In genomic region chr13:107246956-107247751, GRCm38 (mm10) we compare ENCODE assay signal across 10 mouse cellular contexts.
DNase-seq lines count a peak whose midpoint lies in the region; ATAC-seq and TF ChIP-seq lines count a peak whose summit lies in the region.
"Had no signal": no experiment of that assay in that cellular context is flagged by ENCODE, and none has a peak within 500 bp of the region (broad histone marks: within the 10 kb centered on the region; RNA-seq: fewer than 3 reads in every experiment).

No protein-coding gene starts in this region.

- no peak overlapping the region for H3K27ac ChIP-seq in intestine, embryonic 14.5 days (ENCODE audit: low read depth)
- no peak overlapping the region for H3K27ac ChIP-seq in intestine, embryonic 16.5 days (ENCODE audit: low read length)
- H3K27ac ChIP-seq in forebrain, postnatal 0 days (ENCODE audit: low read depth, low read length) = peak overlapping the region; percentile 17; the same call in 1 of the 2 replicates
- no peak overlapping the region for H3K27ac ChIP-seq in midbrain, embryonic 14.5 days (replicated peaks; ENCODE audit: low read depth, low read length)

- no peaks in the 10 kb centered on the region for H3K9me3 ChIP-seq in intestine, embryonic 14.5 days (ENCODE audit: control insufficient read depth, low read length)
- no peaks in the 10 kb centered on the region for H3K9me3 ChIP-seq in intestine, embryonic 16.5 days (ENCODE audit: control insufficient read depth, low read length)
- H3K9me3 ChIP-seq in forebrain, postnatal 0 days (ENCODE audit: low read length) = no peaks in the 10 kb centered on the region
- H3K9me3 ChIP-seq in midbrain, embryonic 14.5 days (ENCODE audit: control insufficient read depth, low read length) = no peaks in the 10 kb centered on the region

- WGBS in intestine, embryonic 14.5 days = 38% methylated on average over 17 of the region's 17 CpGs
- 35% methylated on average over 17 of the region's 17 CpGs for WGBS in intestine, embryonic 16.5 days
- WGBS in forebrain, postnatal 0 days = 7% methylated on average over 17 of the region's 17 CpGs
- 21% methylated on average over 17 of the region's 17 CpGs for WGBS in midbrain, embryonic 14.5 days

- no peak for ATAC-seq in intestine, embryonic 14.5 days (replicated peaks; ENCODE audit: low FRiP score, low TSS enrichment, low read depth)
- ATAC-seq in intestine, embryonic 16.5 days = no peak
- peak; percentile 88 for ATAC-seq in forebrain, postnatal 0 days
- ATAC-seq in midbrain, embryonic 14.5 days (ENCODE audit: low FRiP score, low TSS enrichment) = no peak

- no peak for TF ChIP-seq CTCF in forebrain, postnatal 0 days (IDR thresholded peaks at IDR 0.05; ENCODE audit: low read depth)

- no peaks in the 10 kb centered on the region for H3K4me1 ChIP-seq in intestine, embryonic 14.5 days (replicated peaks; ENCODE audit: control insufficient read depth, insufficient read depth, low read length)
- H3K4me1 ChIP-seq in intestine, embryonic 16.5 days (ENCODE audit: control insufficient read depth, insufficient read depth, low read length) = 0 out of 2 replicates have a peak, but pooled peaks cover 3% of the 10 kb centered on the region
- peaks cover 15% of the 10 kb centered on the region; the same call in 1 of the 2 replicates for H3K4me1 ChIP-seq in forebrain, postnatal 0 days (ENCODE audit: insufficient read depth)
- peaks cover 7% of the 10 kb centered on the region; the same call in 1 of the 2 replicates for H3K4me1 ChIP-seq in midbrain, embryonic 14.5 days (ENCODE audit: control insufficient read depth, insufficient read depth, low read length)

- no peaks in the 10 kb centered on the region; the same call in 1 of the 2 replicates for H3K27me3 ChIP-seq in intestine, embryonic 14.5 days (replicated peaks; ENCODE audit: control insufficient read depth, insufficient read depth, low read length)
- H3K27me3 ChIP-seq in intestine, embryonic 16.5 days (replicated peaks; ENCODE audit: control insufficient read depth, insufficient read depth, low read length) = no peaks in the 10 kb centered on the region; the same call in 1 of the 2 replicates
- H3K27me3 ChIP-seq in forebrain, postnatal 0 days (ENCODE audit: insufficient read depth, low read length) = no peaks in the 10 kb centered on the region
- no peaks in the 10 kb centered on the region for H3K27me3 ChIP-seq in midbrain, embryonic 14.5 days (ENCODE audit: control insufficient read depth, insufficient read depth, low read length)

- H3K36me3 ChIP-seq in intestine, embryonic 14.5 days (ENCODE audit: control insufficient read depth, insufficient read depth, low read length) = no peaks in the 10 kb centered on the region
- H3K36me3 ChIP-seq in intestine, embryonic 16.5 days (ENCODE audit: control insufficient read depth, insufficient read depth, low read length) = no peaks in the 10 kb centered on the region
- H3K36me3 ChIP-seq in forebrain, postnatal 0 days (ENCODE audit: insufficient read depth) = no peaks in the 10 kb centered on the region
- no peaks in the 10 kb centered on the region for H3K36me3 ChIP-seq in midbrain, embryonic 14.5 days (ENCODE audit: control insufficient read depth, insufficient read depth, low read length)

- 0 out of 2 replicates have a peak overlapping the region, but pooled peaks have one; percentile 12 for H3K4me2 ChIP-seq in intestine, embryonic 14.5 days (ENCODE audit: low read length)
- no peak overlapping the region for H3K4me2 ChIP-seq in intestine, embryonic 16.5 days (ENCODE audit: low read depth, low read length)
- peak overlapping the region; percentile 45 for H3K4me2 ChIP-seq in forebrain, postnatal 0 days (ENCODE audit: low read depth)
- H3K4me2 ChIP-seq in midbrain, embryonic 14.5 days (ENCODE audit: low read length) = peak overlapping the region; percentile 51

- DNase-seq in intestine, embryonic 14.5 days (ENCODE audit: low spot score) = no peak
- DNase-seq in embryo, embryonic 11 days = peak; percentile 52
- peak; percentile 61 for DNase-seq in forebrain, postnatal 0 days
- DNase-seq in midbrain, embryonic 14.5 days = peak; percentile 56
- no peak for DNase-seq in gastrocnemius, adult 8-10 months (ENCODE audit: low spot score in 2 of 2)
- no peak for DNase-seq in adrenal gland, adult 18-20 months (ENCODE audit: low spot score in 2 of 2)
- no peak for DNase-seq in urinary bladder, adult 2 months (ENCODE audit: low spot score)
- DNase-seq: thymus, postnatal 25 days had no signal

- H3K9ac ChIP-seq in intestine, embryonic 14.5 days (ENCODE audit: low read length) = no peak overlapping the region
- no peak overlapping the region for H3K9ac ChIP-seq in intestine, embryonic 16.5 days (ENCODE audit: low read depth, low read length)
- peak overlapping the region; percentile 47 for H3K9ac ChIP-seq in forebrain, postnatal 0 days
- no peak overlapping the region for H3K9ac ChIP-seq in midbrain, embryonic 14.5 days (replicated peaks; ENCODE audit: low read length)

- H3K4me3 ChIP-seq in intestine, embryonic 14.5 days (ENCODE audit: low read depth, low read length) = no peak overlapping the region
- H3K4me3 ChIP-seq in intestine, embryonic 16.5 days (ENCODE audit: low read length) = no peak overlapping the region
- peak overlapping the region; percentile 23 for H3K4me3 ChIP-seq in forebrain, postnatal 0 days (ENCODE audit: low read depth, low read length)
- peak overlapping the region; percentile 17; the same call in 1 of the 2 replicates for H3K4me3 ChIP-seq in midbrain, embryonic 14.5 days (replicated peaks; ENCODE audit: low read depth, low read length)
- H3K4me3 ChIP-seq: myocyte had no signal

Comparison
In these comparisons a context has a peak if more than half of its experiments do, and no peak if none do; other contexts are left out.
1. DNase-seq: peak in embryo, embryonic 11 days (single experiment), forebrain, postnatal 0 days (single experiment) and midbrain, embryonic 14.5 days (single experiment); none in intestine, embryonic 14.5 days (single experiment), gastrocnemius, adult 8-10 months (0 of 2), adrenal gland, adult 18-20 months (0 of 2) and urinary bladder, adult 2 months (single experiment).
2. H3K4me3 ChIP-seq: peak in forebrain, postnatal 0 days (single experiment) and midbrain, embryonic 14.5 days (single experiment); none in intestine, embryonic 14.5 days (single experiment) and intestine, embryonic 16.5 days (single experiment).